Mouse (Mus musculus): ENCODE measurements at regions not wholly inside any gene's neighbourhood (a gene's known extent, or its start where the extent isn't known, plus 50 kb on each side); places are given as distances from the start of the nearest gene placed in this dataset.

DNA sequence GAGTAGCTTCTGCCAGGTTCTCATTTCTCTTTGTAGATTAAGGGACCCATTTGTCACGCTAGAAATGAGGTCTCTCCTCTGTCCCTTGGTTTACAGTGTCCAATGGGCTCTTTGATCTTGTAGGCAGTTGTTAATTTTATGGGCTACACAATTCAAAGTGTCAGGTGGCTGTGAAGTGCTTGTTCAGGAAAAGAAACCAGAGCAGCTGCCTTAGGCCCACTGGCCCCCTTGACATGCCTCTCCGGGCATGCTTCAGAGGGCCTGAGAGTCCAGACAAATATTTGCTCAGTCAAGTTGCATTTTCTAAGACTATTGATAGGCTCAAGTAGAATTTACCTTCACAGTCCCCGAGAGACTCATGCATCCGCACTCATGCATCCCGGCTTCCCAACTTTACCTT is 94.0 kb downstream of the Ackr3 start:
- Histone ChIP-seq H3K27me3 (replicated peaks) (no peaks in the 10 kb centered on the region), H3K4me2 (no peak overlapping the region), H3K27ac (no peak overlapping the region), H3K4me3 (no peak overlapping the region), H3K4me1 (no peaks in the 10 kb centered on the region), H3K9ac (no peak overlapping the region), H3K9me3 (no peaks in the 10 kb centered on the region), H3K36me3 (replicated peaks) (no peaks in the 10 kb centered on the region)
- no peak for ATAC-seq (replicated peaks)
- 72% methylated on average over 5 of the region's 5 CpGs for WGBS

DNA sequence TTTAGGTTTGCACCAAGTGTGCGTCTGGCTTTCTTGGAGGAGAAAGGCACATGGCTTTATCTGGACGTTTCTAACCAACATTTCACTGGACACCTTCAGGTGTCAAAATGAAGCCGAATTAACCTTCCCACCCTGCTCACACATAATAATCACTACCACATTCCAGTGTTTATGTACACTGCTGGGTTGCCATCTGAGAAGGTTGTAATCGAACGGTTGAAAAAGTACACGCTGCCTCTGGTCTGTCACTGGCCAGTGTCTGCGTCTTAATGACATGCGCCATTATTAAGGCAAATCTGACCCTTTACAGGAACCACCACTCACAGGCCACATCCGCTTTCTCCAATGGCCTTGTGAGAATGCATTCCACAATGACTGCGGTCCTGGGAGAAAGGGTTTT is 96.4 kb downstream of the Ackr3 start:
- 89% methylated on average over 10 of the region's 10 CpGs for WGBS
- no peak overlapping the region for H3K4me2 ChIP-seq
- no peaks in the 10 kb centered on the region for H3K9me3 ChIP-seq
- no peak overlapping the region for H3K4me3 ChIP-seq
- H3K9ac ChIP-seq = no peak overlapping the region
- no peak for ATAC-seq (replicated peaks)
- H3K27me3 ChIP-seq (replicated peaks) = no peaks in the 10 kb centered on the region
- no peaks in the 10 kb centered on the region for H3K36me3 ChIP-seq (replicated peaks)
- H3K4me1 ChIP-seq = 0 out of 2 replicates have a peak, but pooled peaks cover 3% of the 10 kb centered on the region
- no peak overlapping the region for H3K27ac ChIP-seq

GRCm38 (mm10) chr1:90304331-90304730 is 100.6 kb downstream of the Ackr3 start:
- Histone ChIP-seq H3K9me3 (no peaks in the 10 kb centered on the region), H3K4me3 (no peak overlapping the region), H3K27me3 (replicated peaks) (no peaks in the 10 kb centered on the region), H3K27ac (no peak overlapping the region), H3K4me1 (0 out of 2 replicates have a peak, but pooled peaks cover 3% of the 10 kb centered on the region), H3K9ac (no peak overlapping the region), H3K4me2 (no peak overlapping the region), H3K36me3 (replicated peaks) (no peaks in the 10 kb centered on the region)
- WGBS = 37% methylated on average over 7 of the region's 7 CpGs
- ATAC-seq (replicated peaks) = peak; percentile 66; the same call in 1 of the 2 replicates

DNA sequence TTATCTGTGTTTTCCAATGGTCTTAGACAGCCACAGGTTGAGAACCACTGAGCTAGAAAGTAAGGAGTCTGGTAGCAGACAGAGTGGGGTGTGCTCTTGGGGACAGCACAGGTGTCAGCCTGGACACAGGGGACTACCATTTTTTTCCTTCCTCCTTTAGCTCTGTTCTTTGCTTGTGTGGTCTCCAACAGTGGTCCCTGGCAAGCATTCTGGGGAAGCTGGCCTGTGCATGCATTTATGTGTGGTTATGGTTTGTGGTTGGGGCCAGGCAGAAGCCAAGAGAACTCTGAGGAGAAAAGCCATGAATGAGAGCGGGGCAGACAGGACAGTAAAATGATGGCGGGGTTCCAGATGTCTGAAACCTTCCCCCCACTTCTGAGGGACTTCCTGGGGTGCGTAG is 107.2 kb downstream of the Ackr3 start:
- no peak for ATAC-seq (replicated peaks)
- H3K4me1 ChIP-seq = peaks cover 12% of the 10 kb centered on the region
- no peaks in the 10 kb centered on the region for H3K36me3 ChIP-seq (replicated peaks)
- H3K4me3 ChIP-seq = no peak overlapping the region
- H3K9ac ChIP-seq = no peak overlapping the region
- WGBS = 81% methylated on average over 3 of the region's 3 CpGs
- no peaks in the 10 kb centered on the region for H3K27me3 ChIP-seq (replicated peaks)
- no peak overlapping the region for H3K4me2 ChIP-seq
- H3K27ac ChIP-seq = no peak overlapping the region
- H3K9me3 ChIP-seq = no peaks in the 10 kb centered on the region

- H3K9ac ChIP-seq = no peak overlapping the region
- no peaks in the 10 kb centered on the region for H3K9me3 ChIP-seq
- H3K36me3 ChIP-seq (replicated peaks) = no peaks in the 10 kb centered on the region
- H3K27me3 ChIP-seq (replicated peaks) = no peaks in the 10 kb centered on the region
- 47% methylated on average over 8 of the region's 8 CpGs for WGBS
- H3K27ac ChIP-seq = no peak overlapping the region
- H3K4me2 ChIP-seq = no peak overlapping the region
- H3K4me1 ChIP-seq = peaks cover 12% of the 10 kb centered on the region
- no peak for ATAC-seq (replicated peaks)
- H3K4me3 ChIP-seq = no peak overlapping the region
These were observed 108.1 kb downstream of the Ackr3 start for GRCm38 (mm10) chr1:90311649-90312442.

- H3K27ac ChIP-seq = 0 out of 2 replicates have a peak overlapping the region, but pooled peaks have one; percentile 27
These were observed 110.1 kb downstream of the Ackr3 start for GRCm38 (mm10) chr1:90313750-90314359.

GRCm38 (mm10) chr1:90317902-90318301 is 114.1 kb downstream of the Ackr3 start:
- Histone ChIP-seq H3K4me1 (no peaks in the 10 kb centered on the region), H3K4me2 (no peak overlapping the region), H3K4me3 (no peak overlapping the region), H3K36me3 (replicated peaks) (no peaks in the 10 kb centered on the region), H3K27ac (no peak overlapping the region), H3K9ac (no peak overlapping the region), H3K27me3 (replicated peaks) (no peaks in the 10 kb centered on the region), H3K9me3 (no peaks in the 10 kb centered on the region)
- 65% methylated on average over 6 of the region's 6 CpGs for WGBS
- ATAC-seq (replicated peaks) = no peak

More at GRCm38 (mm10) chr1:90313750-90314359, 110.1 kb downstream of the Ackr3 start:
- no peaks in the 10 kb centered on the region for H3K27me3 ChIP-seq (replicated peaks)
- ATAC-seq (replicated peaks) = peak; percentile 49
- H3K9ac ChIP-seq = no peak overlapping the region
- no peaks in the 10 kb centered on the region for H3K36me3 ChIP-seq (replicated peaks)
- H3K4me2 ChIP-seq = no peak overlapping the region
- peaks cover 12% of the 10 kb centered on the region for H3K4me1 ChIP-seq
- H3K9me3 ChIP-seq = no peaks in the 10 kb centered on the region
- H3K4me3 ChIP-seq = no peak overlapping the region
- 67% methylated on average over 12 of the region's 12 CpGs for WGBS

GRCm38 (mm10) chr1:90318502-90318901 is 114.7 kb downstream of the Ackr3 start:
- Histone ChIP-seq H3K9me3 (no peaks in the 10 kb centered on the region), H3K36me3 (replicated peaks) (no peaks in the 10 kb centered on the region), H3K4me3 (no peak overlapping the region), H3K27ac (no peak overlapping the region), H3K27me3 (replicated peaks) (no peaks in the 10 kb centered on the region), H3K4me1 (no peaks in the 10 kb centered on the region), H3K4me2 (no peak overlapping the region), H3K9ac (no peak overlapping the region)
- 76% methylated on average over 9 of the region's 9 CpGs for WGBS
- no peak for ATAC-seq (replicated peaks)

DNA sequence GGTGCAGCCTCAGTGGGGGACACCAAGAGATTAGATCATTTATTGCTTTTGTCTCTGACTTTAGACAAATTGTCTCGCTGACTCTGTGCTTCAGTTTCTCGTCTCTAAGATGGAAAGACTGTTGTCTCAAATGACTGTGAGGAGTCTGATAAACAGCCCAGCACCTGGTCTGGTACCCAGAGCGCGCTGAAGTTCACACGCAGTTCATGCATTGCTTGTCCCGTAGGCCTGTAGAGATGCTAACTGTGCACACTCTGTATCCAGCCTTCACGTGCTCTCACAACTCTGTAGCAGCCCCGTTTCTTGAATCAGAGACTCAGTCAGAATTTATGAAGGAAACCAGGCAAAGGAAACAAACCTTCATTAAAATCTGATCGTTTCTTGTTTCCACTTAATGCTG is 116.7 kb downstream of the Ackr3 start:
- Histone ChIP-seq H3K27me3 (replicated peaks) (no peaks in the 10 kb centered on the region), H3K27ac (no peak overlapping the region), H3K4me3 (no peak overlapping the region), H3K9ac (no peak overlapping the region), H3K4me2 (no peak overlapping the region), H3K9me3 (no peaks in the 10 kb centered on the region), H3K36me3 (replicated peaks) (no peaks in the 10 kb centered on the region), H3K4me1 (no peaks in the 10 kb centered on the region)
- WGBS = 67% methylated on average over 9 of the region's 9 CpGs
- ATAC-seq (replicated peaks) = no peak

- no peaks in the 10 kb centered on the region for H3K9me3 ChIP-seq
- H3K4me1 ChIP-seq = no peaks in the 10 kb centered on the region
- ATAC-seq (replicated peaks) = no peak
- no peak overlapping the region for H3K27ac ChIP-seq
- no peak overlapping the region for H3K4me3 ChIP-seq
- no peaks in the 10 kb centered on the region; the same call in 1 of the 2 replicates for H3K27me3 ChIP-seq (replicated peaks)
- H3K4me2 ChIP-seq = no peak overlapping the region
- 92% methylated on average over 8 of the region's 8 CpGs for WGBS
- no peak overlapping the region for H3K9ac ChIP-seq
- H3K36me3 ChIP-seq (replicated peaks) = no peaks in the 10 kb centered on the region
These were observed 117.7 kb downstream of the Ackr3 start for GRCm38 (mm10) chr1:90321501-90321900.

GRCm38 (mm10) chr1:90327237-90327636 is 123.5 kb downstream of the Ackr3 start:
- Histone ChIP-seq H3K9ac (no peak overlapping the region), H3K27me3 (replicated peaks) (no peaks in the 10 kb centered on the region; the same call in 1 of the 2 replicates), H3K27ac (no peak overlapping the region), H3K4me2 (no peak overlapping the region), H3K36me3 (replicated peaks) (no peaks in the 10 kb centered on the region), H3K4me3 (no peak overlapping the region), H3K9me3 (no peaks in the 10 kb centered on the region), H3K4me1 (0 out of 2 replicates have a peak, but pooled peaks cover 3% of the 10 kb centered on the region)
- 47% methylated on average over 6 of the region's 6 CpGs for WGBS
- ATAC-seq (replicated peaks) = no peak

DNA sequence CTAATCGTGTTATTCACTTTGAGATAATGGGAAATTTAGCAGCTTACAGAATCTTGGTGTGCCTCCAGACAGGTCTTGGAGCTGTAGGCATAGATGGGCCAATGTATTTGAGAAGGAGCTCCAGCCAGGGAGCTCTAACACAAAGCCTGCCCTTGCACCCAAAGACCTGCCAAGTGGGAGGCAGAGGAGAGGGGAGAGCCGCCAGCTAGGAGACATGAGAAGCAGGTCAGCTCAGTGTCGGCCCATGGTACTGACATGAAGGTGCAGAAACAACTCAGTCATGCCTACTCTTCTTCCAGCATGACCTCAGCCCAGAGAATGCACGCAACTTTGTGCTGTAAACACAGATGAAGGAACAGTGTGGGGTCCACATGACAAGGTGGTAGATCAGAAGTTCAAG is 128.8 kb downstream of the Ackr3 start:
- 0 out of 2 replicates have a peak, but pooled peaks cover 2% of the 10 kb centered on the region for H3K27me3 ChIP-seq (replicated peaks)
- no peak for ATAC-seq (replicated peaks)
- H3K9ac ChIP-seq = no peak overlapping the region
- H3K9me3 ChIP-seq = no peaks in the 10 kb centered on the region
- no peak overlapping the region for H3K4me2 ChIP-seq
- H3K4me1 ChIP-seq = peaks cover 7% of the 10 kb centered on the region
- no peak overlapping the region for H3K27ac ChIP-seq
- H3K4me3 ChIP-seq = no peak overlapping the region
- H3K36me3 ChIP-seq (replicated peaks) = no peaks in the 10 kb centered on the region
- WGBS = 87% methylated on average over 4 of the region's 4 CpGs
